Mouse (Mus musculus): ENCODE data around the gene Myo10.

GRCm38 (mm10) chr15:25682953-25683507 is 60.7 kb downstream of the Myo10 start:
- TF ChIP-seq CTCF (conservative IDR thresholded peaks at IDR 0.05; ENCODE audit: insufficient read depth, insufficient read length, low read depth, low read length) (no peak), POLR2A (IDR thresholded peaks at IDR 0.05; ENCODE audit: low read depth, low read length) (no peak)

All from kidney, adult 2 months (tissue).